Mouse (Mus musculus) spleen, adult 2 months (tissue): ENCODE data around the gene Mccc2.

Experiments
- CTCF ChIP-seq: fragments of 200-500 bp; IDR thresholded peaks from 2 replicates; pipeline ENCODE4 v1.5.1; 2011; ENCODE audit warnings: mild to moderate bottlenecking, inconsistent platforms; ENCODE audit not compliant: insufficient read depth, insufficient read length, insufficient replicate concordance; ENCODE audit errors: extremely low read depth
- POLR2A ChIP-seq: fragments of 200-500 bp; IDR thresholded peaks from 2 replicates; pipeline ENCODE4 v1.6.1; 2011; ENCODE audit warnings: low read depth, low read length, inconsistent platforms

DNA sequence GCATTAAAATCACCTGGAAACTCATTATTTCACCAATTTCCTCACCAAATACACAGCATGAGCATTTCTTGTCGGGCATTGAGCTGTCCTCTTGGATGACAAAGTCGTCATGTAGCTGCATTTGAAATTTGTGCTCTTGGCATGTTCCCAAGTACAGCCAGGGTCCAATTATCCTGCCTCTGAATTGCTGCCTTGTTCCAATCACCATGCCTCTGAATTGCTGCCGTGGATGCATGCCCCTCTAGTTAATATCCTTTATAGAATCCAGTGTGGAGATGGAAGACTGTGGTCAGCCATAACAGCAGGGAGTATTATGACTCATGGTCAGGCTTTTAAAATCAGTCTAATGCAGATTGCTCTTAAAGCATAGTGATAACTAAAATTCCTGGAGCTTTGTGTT is 77.7 kb downstream of the Mccc2 start:
- TF ChIP-seq CTCF (no peak), POLR2A (no peak)
